Mouse (Mus musculus): ENCODE measurements at regions not wholly inside any gene's neighbourhood (a gene's known extent, or its start where the extent isn't known, plus 50 kb on each side); places are given as distances from the start of the nearest gene placed in this dataset.

DNA sequence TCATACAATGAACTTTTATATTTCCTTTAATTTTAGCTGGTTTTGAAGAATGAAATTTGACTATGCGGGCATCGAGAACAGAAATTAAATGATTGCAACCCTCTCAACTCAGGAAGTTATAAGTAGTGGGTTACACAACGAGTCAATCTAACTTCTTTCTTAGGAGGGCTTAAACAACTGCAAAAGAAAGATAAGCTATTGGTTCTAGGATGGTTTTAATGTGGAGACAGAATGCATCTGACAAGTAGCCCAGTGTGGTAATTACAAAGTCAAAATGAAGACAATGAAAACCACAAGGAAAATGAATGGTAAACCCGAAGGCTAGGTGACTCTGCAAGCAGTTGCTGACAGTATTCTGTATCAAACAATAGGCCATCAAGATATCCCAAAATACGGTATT, 598.0 kb upstream of the Arid1b start:
- DNase-seq (ENCODE audit: low spot score in 2 of 2) = no peak

DNA sequence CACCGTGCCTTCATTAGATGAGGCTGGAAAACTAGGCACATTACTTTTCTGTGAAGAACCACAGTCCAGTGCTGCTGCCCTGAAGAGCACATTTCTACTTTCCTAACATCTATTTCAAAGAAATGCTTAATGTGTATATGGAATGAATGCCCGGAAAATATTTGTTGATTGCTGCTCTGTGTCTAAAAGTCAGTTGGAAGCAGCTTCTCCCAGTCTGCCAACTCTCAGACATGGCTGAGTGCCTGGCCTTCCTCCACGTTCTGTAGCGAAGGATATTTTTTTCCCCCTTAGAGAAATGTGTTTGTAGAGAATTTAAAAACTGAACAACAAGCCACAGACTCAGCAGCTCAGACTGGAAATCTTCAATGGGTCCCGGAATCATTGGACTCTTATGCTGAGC, 576.4 kb upstream of the Arid1b start:
- DNase-seq (ENCODE audit: low spot score in 2 of 2) = no peak

DNA sequence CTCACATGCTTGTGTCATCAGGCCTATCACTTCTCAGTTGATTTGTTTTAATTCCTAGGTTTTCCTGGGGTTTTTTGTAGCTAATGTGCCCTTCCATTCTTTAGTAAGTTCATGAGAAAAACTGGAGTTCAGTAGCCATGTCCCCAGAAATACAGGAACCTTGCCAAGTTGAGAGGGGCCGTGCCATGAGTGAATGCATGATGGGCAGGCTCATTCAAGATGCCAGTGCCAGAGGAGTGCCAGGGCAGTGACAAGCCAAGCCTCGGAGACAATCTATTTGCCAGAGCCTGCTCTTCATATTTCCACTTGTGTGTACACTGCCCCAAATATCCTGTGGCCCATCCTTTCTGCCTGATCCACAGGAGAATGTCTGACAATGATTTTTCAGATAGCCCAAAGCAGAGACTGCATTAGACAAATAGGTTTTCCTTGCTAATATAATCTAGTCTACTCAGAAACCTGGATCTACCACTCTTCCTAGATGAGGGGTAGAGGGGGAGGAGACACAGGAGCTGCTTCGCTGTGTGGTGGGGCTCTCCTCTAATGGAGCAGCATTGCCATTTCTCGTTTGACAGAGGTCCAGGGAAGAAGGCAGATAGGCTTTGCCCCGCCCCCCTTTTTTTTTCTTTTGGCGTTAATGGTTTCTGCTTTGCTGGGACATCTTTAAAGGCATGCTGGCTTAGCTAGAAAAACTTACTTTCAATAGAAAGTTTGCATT, 569.5 kb upstream of the Arid1b start:
- DNase-seq (ENCODE audit: low spot score in 2 of 2) = no peak

- no peak for DNase-seq (ENCODE audit: low spot score in 2 of 2)
Measured at GRCm38 (mm10) chr17:4425342-4425741, 568.8 kb upstream of the Arid1b start.

- DNase-seq (ENCODE audit: low spot score in 2 of 2) = no peak
Measured at GRCm38 (mm10) chr17:4429036-4429435, 565.1 kb upstream of the Arid1b start.

DNA sequence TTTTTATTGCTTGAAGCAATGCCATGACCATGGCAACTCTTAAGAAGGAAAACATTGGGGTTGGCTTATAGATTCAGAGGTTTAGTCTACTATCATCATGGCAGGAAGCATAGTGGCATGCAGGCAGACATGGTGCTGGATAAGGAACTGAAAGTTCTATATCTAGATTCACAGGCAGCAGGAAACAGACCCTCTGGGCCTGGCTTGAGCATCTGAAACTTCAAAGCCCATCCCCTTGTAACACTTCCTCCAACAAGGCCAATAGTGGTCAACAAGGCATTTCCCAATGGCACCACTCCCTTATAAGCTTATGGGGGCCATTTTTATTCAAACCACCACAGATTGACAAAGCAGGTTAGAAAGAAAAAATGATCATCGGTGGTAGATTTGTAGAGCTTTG, 548.5 kb upstream of the Arid1b start:
- DNase-seq (ENCODE audit: low spot score in 2 of 2) = no peak

DNA sequence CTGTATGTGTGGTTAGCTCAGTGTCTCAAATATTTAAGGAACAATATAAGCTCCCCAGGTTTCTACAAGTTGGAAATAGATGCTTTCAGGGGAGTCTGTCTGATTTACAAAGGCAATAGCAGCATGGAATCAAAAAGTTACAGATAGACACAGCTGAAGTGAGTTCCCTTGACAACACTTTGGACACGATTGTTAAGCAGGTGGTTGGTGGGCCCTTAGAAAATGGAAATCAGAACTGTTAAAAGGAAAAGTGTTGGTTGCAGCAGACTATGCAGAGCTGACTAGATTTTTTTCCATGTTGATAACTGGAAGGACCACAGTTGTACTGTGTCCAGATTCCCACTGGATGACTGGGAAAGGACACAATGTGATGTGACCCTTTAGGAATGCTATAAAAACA, 536.6 kb upstream of the Arid1b start:
- DNase-seq (ENCODE audit: low spot score in 2 of 2) = no peak

GRCm38 (mm10) chr17:4461541-4461940, 532.6 kb upstream of the Arid1b start:
- no peak for DNase-seq (ENCODE audit: low spot score in 2 of 2)

DNA sequence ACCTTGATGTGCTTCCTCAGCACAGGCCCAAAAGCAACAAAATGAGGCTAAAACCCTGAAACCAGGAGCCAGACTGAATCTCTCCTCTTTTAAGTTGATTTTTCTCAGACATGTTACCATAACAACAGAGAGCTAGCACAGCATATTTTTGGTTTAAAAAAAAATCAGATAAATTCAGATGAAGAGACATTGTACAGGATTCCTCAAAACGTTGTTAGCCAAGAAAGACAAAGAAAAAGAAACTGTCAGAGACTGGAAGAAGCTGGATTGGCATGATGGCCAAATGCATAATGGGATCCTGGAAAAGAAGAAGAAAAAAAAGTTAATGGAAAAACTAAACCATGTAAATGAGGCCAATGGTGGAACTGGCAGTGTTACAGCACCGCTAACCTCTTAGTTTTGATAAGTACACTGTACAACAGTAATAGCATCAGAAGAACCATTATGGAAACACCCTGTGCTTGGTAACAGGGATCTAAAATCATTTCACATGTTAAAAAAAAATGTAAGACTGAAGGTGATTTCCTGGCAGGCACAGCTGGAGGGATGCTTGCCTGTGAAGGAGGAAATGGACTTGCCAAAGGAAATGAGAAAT, 529.7 kb upstream of the Arid1b start:
- no peak for DNase-seq (ENCODE audit: low spot score in 2 of 2)

DNA sequence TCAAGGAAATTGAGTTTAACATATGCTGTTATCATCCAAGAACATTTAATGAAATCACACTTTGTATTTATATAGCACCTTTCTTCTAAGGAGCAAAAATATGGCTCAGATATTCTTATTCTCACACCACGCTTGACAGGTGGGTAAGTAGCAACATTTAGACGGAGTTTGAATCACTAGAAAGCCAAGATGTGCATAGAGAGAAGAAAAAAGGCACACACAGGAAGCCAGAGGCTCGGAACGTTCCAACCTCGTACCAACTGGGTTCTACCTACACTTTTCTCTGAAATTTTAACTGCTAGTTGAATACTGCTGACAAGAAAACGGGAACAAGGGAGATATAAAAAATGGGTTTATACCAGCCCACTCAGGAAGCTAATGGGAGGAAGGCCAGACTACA, 528.4 kb upstream of the Arid1b start:
- DNase-seq (ENCODE audit: low spot score in 2 of 2) = no peak

DNA sequence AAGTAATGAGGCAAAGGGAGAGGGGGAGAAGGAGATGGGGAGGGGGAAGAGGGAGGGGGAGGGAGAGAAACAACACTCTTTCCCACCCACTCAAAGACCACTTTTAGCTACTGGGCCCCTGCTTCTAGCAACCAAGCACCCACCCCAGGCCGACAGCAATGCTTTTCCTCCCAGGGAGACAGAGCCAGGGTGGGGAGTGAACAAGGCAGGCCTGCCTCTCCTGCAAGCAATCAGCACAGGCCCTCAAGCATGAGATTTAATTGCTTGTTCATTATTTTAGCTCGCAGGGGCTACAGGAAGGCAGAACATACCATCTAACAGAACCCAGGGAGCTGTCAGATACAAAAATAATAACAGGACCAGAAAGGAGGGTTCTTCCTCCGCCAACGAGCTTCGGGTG, 521.7 kb upstream of the Arid1b start:
- DNase-seq (ENCODE audit: low spot score in 2 of 2) = no peak

- DNase-seq (ENCODE audit: low spot score in 2 of 2) = no peak
Measured at GRCm38 (mm10) chr17:4474350-4474749, 519.8 kb upstream of the Arid1b start.

DNA sequence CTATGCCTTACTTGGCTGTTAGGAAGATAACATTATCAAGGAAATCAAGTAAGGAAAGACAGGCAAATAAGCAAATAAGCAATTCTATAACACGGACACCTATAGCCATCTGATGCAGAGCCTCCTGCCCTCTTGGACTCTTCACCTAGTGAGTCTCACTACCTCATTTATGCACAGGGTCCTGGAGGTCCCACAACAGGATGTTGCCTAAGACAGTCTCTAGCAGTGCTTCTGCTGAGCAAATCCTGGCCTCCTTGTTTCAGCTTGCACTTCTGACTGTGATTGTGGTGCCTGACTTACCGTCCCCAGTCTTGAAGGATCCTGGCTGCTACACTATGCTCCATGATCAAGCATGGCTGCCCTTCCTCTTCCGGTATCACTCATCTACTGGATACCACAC, 518.5 kb upstream of the Arid1b start:
- no peak for DNase-seq (ENCODE audit: low spot score in 2 of 2)

GRCm38 (mm10) chr17:4494392-4494791, 499.7 kb upstream of the Arid1b start:
- no peak for DNase-seq (ENCODE audit: low spot score in 2 of 2)

- no peak for DNase-seq (ENCODE audit: low spot score in 2 of 2)
Measured at GRCm38 (mm10) chr17:4500504-4500903, 493.6 kb upstream of the Arid1b start.

DNA sequence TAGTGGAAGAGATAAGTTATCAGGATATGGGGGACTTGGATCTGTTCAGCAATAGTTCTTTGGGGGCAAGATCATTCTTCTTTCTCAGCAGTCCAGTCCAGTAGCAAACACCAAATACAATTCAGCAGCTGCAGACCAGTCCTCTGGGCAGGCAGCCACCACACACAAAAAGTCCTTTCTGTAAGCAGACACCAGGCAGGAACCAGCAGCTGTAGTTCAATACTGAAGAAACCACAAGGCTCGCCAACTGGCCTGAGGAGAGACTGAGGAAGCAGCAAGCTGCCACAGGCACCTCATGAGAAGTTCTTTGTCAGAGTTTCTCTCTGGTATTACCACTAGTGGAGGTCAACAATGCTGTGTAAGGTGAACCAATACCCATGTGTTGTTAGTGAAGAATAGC, 493.1 kb upstream of the Arid1b start:
- no peak for DNase-seq (ENCODE audit: low spot score in 2 of 2)

DNA sequence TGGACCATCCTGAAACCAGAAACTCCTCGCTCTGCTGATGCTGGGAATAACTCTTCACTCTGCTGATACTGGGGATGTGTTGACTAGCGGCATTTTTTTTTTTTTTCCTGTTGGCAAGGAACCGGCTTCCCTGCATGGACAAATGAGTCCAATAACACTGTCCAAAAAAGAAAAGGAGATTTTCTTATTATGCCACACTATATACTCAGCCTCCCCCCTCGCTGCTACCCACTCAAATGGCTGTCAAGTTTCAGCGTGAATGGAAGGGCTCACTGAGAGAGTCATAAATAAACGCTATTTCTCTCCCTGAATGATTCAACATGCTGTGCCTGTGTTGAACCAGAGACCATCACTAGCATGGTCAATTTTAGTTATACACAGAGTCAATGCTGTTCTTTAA, 489.2 kb upstream of the Arid1b start:
- DNase-seq (ENCODE audit: low spot score in 2 of 2) = no peak

DNA sequence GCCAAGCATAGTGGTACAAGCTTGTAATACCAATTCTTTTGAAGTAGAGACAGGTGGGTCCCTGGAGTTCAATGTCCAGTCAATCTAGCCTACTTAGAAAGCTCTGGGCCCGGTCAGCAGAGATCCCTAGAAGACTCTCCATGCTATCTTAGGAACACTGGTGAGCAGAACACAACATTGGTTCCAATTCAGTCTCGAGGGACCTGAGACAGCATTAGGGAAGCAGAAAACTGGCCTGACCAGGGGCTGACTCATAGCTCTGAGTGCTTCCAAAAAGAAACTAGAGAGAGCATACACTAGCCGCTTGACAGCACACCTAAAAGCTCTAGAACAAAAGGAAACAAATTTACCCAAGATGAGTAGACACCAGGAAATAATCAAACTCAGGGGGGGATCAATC, 484.6 kb upstream of the Arid1b start:
- DNase-seq (ENCODE audit: low spot score in 2 of 2) = peak; percentile 29 to 39

DNA sequence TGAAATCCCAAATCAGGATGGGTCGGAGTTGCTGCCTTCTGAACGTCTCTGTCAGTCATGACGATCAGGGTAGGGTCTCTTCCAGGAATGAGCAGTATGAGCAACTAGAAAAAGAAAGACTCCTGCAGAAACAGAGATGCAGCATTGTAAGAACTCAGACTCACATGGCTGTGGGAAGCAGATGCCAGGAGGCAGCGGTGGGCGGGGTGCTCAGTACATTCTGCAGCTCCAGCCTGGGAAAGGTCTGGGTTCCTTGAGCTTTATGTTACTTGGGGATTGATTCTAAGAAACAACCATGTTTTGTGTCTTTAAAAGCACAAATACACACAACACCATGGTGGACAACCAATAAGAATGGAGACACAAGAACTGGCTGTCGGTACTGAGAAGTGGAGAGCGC, 478.0 kb upstream of the Arid1b start:
- no peak for DNase-seq (ENCODE audit: low spot score in 2 of 2)

- peak; percentile 14 to 27 for DNase-seq (ENCODE audit: low spot score in 2 of 2)
Measured at GRCm38 (mm10) chr17:4516846-4517245, 477.3 kb upstream of the Arid1b start.

DNA sequence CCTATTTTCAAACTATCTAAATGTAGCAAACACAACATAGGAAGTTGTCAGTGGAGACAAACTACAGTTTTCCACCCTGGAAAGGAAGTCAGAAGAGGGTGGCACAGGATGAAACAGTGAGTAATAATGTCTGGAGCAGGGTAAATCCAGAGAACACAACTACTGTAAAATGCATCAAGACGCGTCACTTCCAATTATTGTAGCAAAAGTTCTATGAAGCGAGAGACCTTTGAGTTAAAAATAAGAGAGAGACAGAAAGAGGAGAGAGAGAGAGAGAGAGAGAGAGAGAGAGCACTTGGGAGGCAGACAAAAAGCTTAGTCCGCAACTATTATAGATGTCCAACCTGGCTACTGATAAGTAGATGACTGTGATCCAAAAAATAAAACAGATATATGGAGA, 473.1 kb upstream of the Arid1b start:
- no peak for DNase-seq (ENCODE audit: low spot score in 2 of 2)

DNA sequence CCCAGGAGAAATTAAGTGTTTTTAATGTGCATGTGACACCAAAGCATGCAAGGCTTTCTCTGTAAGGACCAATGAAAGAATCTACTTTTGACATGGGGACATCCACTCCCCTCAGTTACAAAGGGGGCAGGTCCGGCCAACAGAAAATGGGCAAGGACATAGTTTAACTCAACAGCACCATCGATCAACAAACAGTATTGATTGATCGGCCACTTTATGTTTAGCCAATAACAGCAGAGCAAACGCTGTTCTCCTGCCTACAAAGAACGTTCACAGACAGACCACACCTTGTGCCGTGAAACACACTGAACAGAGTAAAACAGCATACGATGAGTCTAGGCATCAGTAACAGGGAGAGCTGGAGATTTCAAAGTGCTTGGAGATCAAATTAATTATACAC, 467.7 kb upstream of the Arid1b start:
- no peak for DNase-seq (ENCODE audit: low spot score in 2 of 2)

GRCm38 (mm10) chr17:4532126-4532525, 462.0 kb upstream of the Arid1b start:
- DNase-seq (ENCODE audit: low spot score in 2 of 2) = no peak

DNA sequence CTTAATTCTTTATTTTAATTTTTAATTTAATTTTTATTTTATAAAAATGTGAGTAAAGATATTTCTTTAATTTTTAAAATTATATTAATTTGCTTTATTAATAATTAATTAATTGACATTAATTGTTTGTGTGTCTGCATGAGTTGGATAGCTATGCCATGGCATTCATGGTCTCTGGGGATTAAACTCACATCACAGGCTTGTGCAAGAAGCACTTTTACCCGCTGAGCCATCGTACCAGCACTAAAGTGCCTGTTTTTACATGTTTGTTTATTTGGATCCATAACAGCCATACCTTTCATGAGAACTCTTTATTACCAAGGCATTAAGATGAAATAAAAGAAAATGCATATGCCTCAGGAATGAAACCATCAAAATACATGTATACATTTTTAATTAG, 453.7 kb upstream of the Arid1b start:
- no peak for DNase-seq (ENCODE audit: low spot score in 2 of 2)
